Mouse (Mus musculus): ENCODE measurements around the gene Pappa. TPM values are rescaled to one million over a fixed set of nuclear protein-coding genes. Genes with fewer than 3 reads are reported as not detected.
A peak's percentile ranks its signal among the peaks of the same experiment; 100 is the strongest.

Gene Pappa
- polyA plus RNA-seq, 1 experiment from 2014 or later, result 1.7 TPM

GRCm38 (mm10) chr4:65238540-65238998 lies 114.6 kb downstream of the Pappa start:
- H3K27ac ChIP-seq, result no peak overlapping the region
- no peaks in the 10 kb centered on the region for H3K36me3 ChIP-seq
- H3K4me1 ChIP-seq, result peaks cover 11% of the 10 kb centered on the region; the same call in 1 of the 2 replicates
- H3K9ac ChIP-seq, result no peak overlapping the region
- no peak overlapping the region for H3K4me3 ChIP-seq
- 3% methylated on average over 8 of the region's 8 CpGs for WGBS
- no peaks in the 10 kb centered on the region for H3K9me3 ChIP-seq
- no peak overlapping the region for H3K4me2 ChIP-seq (replicated peaks)
- no peaks in the 10 kb centered on the region for H3K27me3 ChIP-seq
- ATAC-seq (ENCODE audit: insufficient number of reproducible peaks, insufficient read depth, low FRiP score, low TSS enrichment), result no peak

DNA sequence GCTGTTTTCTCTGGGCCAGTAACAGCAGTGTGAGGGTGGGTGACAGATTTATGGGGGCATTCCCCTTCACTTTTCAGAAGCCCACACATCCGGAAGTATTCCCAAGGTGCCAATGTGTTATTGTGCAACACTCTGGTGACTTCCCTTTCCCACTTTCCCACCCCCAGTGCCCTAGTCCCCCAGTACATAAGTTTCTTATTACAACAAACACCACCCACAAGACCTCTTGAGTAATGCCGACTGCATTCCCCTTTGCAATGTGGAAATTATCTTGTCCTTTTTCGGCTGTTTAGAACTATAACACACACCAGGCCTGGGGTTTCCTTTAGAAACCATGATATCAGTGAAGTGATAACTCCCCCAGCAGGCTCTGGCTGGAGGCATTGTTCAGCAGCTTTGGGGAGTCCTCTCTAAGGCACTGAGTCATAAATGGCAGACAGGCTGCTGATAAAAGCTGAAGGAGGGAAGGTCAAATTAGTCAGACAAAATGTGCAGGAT lies 118.5 kb downstream of the Pappa start:
- ATAC-seq (ENCODE audit: insufficient number of reproducible peaks, insufficient read depth, low FRiP score, low TSS enrichment), result no peak
- 15% methylated on average over 3 of the region's 3 CpGs for WGBS
- no peak overlapping the region for H3K27ac ChIP-seq

GRCm38 (mm10) chr4:65243245-65243644 lies 119.3 kb downstream of the Pappa start:
- Histone ChIP-seq H3K9me3 (no peaks in the 10 kb centered on the region), H3K9ac (no peak overlapping the region), H3K4me1 (peaks cover 11% of the 10 kb centered on the region; the same call in 1 of the 2 replicates), H3K4me3 (no peak overlapping the region), H3K4me2 (replicated peaks) (no peak overlapping the region), H3K27ac (no peak overlapping the region), H3K36me3 (no peaks in the 10 kb centered on the region), H3K27me3 (no peaks in the 10 kb centered on the region)
- 21% methylated on average over 2 of the region's 2 CpGs for WGBS
- ATAC-seq (ENCODE audit: insufficient number of reproducible peaks, insufficient read depth, low FRiP score, low TSS enrichment), result no peak

More for the DNA sequence above, 118.5 kb downstream of the Pappa start:
- H3K27me3 ChIP-seq, result no peaks in the 10 kb centered on the region
- no peak overlapping the region for H3K4me3 ChIP-seq
- H3K36me3 ChIP-seq, result no peaks in the 10 kb centered on the region
- no peak overlapping the region for H3K4me2 ChIP-seq (replicated peaks)
- H3K9me3 ChIP-seq, result no peaks in the 10 kb centered on the region
- peaks cover 11% of the 10 kb centered on the region; the same call in 1 of the 2 replicates for H3K4me1 ChIP-seq
- H3K9ac ChIP-seq, result no peak overlapping the region

- H3K4me2 ChIP-seq (replicated peaks), result no peak overlapping the region
- H3K27me3 ChIP-seq, result no peaks in the 10 kb centered on the region
- no peaks in the 10 kb centered on the region for H3K9me3 ChIP-seq
- H3K9ac ChIP-seq, result no peak overlapping the region
- no peak for ATAC-seq (ENCODE audit: insufficient number of reproducible peaks, insufficient read depth, low FRiP score, low TSS enrichment)
- no peaks in the 10 kb centered on the region for H3K36me3 ChIP-seq
- H3K4me1 ChIP-seq, result peaks cover 11% of the 10 kb centered on the region; the same call in 1 of the 2 replicates
- no peak overlapping the region for H3K4me3 ChIP-seq
- no peak overlapping the region for H3K27ac ChIP-seq
- WGBS, result 24% methylated on average over 4 of the region's 4 CpGs
Measured at GRCm38 (mm10) chr4:65245015-65245414, 121.0 kb downstream of the Pappa start.

DNA sequence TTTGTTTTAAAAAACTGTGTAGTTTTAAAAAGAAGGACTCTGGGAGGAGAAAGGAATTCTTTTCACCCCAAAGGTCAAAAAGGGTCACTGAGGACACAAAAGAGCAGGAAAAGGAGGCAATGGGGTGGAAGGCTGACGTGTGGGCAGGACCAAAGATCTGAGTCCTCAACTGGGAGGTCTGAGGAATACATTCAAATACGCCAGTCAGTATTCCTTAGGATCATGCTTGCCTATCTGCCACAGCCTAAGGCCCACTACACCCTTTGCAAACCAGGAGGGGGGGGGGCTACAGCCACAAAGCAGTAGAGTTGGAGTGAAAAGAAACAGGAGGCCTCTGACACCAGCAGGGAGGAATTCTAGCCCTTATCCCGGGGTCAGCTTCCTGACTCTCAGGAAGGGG lies 121.5 kb downstream of the Pappa start:
- no peaks in the 10 kb centered on the region for H3K9me3 ChIP-seq
- 0 out of 2 replicates have a peak, but pooled peaks have one; percentile 22 for ATAC-seq (ENCODE audit: insufficient number of reproducible peaks, insufficient read depth, low FRiP score, low TSS enrichment)
- H3K4me2 ChIP-seq (replicated peaks), result no peak overlapping the region
- H3K4me1 ChIP-seq, result peaks cover 11% of the 10 kb centered on the region; the same call in 1 of the 2 replicates
- no peak overlapping the region for H3K4me3 ChIP-seq
- H3K27ac ChIP-seq, result no peak overlapping the region
- no peaks in the 10 kb centered on the region for H3K36me3 ChIP-seq
- 36% methylated on average over 3 of the region's 3 CpGs for WGBS
- H3K27me3 ChIP-seq, result no peaks in the 10 kb centered on the region
- H3K9ac ChIP-seq, result no peak overlapping the region

DNA sequence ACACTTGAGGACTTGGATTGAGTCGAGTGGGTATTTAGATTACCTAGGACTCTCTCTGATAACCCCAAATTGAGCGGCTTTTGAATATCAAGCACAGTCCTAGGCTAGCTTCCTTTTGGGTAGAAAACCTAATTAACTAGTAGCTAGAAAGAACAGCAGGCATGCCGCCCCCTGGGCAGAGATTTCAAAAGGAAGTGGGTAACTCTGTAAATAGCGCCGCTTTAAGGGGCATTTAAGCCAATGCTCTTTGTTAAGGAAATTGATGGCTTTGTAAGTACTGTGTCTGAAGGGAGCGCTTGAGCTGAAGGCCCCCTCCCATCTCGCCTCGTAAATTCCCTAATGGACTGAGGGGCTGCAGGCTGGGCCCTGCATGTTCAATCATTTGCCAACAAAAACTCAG lies 128.2 kb downstream of the Pappa start:
- no peak overlapping the region for H3K4me2 ChIP-seq (replicated peaks)
- no peaks in the 10 kb centered on the region for H3K4me1 ChIP-seq
- H3K27ac ChIP-seq, result no peak overlapping the region
- 9% methylated on average over 8 of the region's 8 CpGs for WGBS
- no peak overlapping the region for H3K4me3 ChIP-seq
- H3K9ac ChIP-seq, result no peak overlapping the region
- no peaks in the 10 kb centered on the region for H3K36me3 ChIP-seq
- H3K27me3 ChIP-seq, result no peaks in the 10 kb centered on the region
- ATAC-seq (ENCODE audit: insufficient number of reproducible peaks, insufficient read depth, low FRiP score, low TSS enrichment), result no peak
- no peaks in the 10 kb centered on the region for H3K9me3 ChIP-seq

GRCm38 (mm10) chr4:65254073-65254472 lies 130.1 kb downstream of the Pappa start:
- 91% methylated on average over 1 of the region's 1 CpGs for WGBS
- Histone ChIP-seq H3K4me2 (replicated peaks) (no peak overlapping the region), H3K27me3 (no peaks in the 10 kb centered on the region)

GRCm38 (mm10) chr4:65267066-65267465 lies 143.1 kb downstream of the Pappa start:
- H3K4me1 ChIP-seq, result no peaks in the 10 kb centered on the region
- no peak overlapping the region for H3K4me3 ChIP-seq
- H3K27ac ChIP-seq, result no peak overlapping the region
- 68% methylated on average over 2 of the region's 2 CpGs for WGBS
- no peak overlapping the region for H3K4me2 ChIP-seq (replicated peaks)
- no peak overlapping the region for H3K9ac ChIP-seq
- no peaks in the 10 kb centered on the region for H3K27me3 ChIP-seq
- ATAC-seq (ENCODE audit: insufficient number of reproducible peaks, insufficient read depth, low FRiP score, low TSS enrichment), result no peak
- H3K9me3 ChIP-seq, result no peaks in the 10 kb centered on the region
- no peaks in the 10 kb centered on the region for H3K36me3 ChIP-seq

More at GRCm38 (mm10) chr4:65254073-65254472, 130.1 kb downstream of the Pappa start:
- ATAC-seq (ENCODE audit: insufficient number of reproducible peaks, insufficient read depth, low FRiP score, low TSS enrichment), result no peak
- Histone ChIP-seq H3K9me3 (no peaks in the 10 kb centered on the region), H3K27ac (no peak overlapping the region), H3K9ac (no peak overlapping the region), H3K4me3 (no peak overlapping the region), H3K36me3 (no peaks in the 10 kb centered on the region), H3K4me1 (no peaks in the 10 kb centered on the region)

DNA sequence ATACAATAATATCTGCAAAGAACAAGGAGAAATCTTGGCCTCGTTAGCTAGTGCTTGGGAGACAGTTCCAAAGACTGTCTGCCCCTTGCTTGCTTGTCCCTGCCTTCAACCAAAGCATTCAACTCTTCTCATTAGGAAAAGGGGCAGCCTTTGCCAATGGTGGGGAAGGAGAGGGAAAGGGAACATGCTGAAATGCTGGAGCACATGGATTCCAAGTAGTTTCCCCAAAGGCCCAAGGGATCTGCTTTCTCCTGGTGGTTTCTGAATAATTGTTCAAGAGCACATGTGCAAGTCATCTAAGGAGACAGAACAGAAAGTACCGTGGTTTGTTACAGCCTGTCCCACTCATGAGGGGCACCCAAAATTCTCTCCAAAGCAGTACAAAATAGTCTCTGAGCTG lies 146.0 kb downstream of the Pappa start:
- H3K27ac ChIP-seq, result no peak overlapping the region
- H3K9me3 ChIP-seq, result no peaks in the 10 kb centered on the region
- no peaks in the 10 kb centered on the region for H3K4me1 ChIP-seq
- no peak for ATAC-seq (ENCODE audit: insufficient number of reproducible peaks, insufficient read depth, low FRiP score, low TSS enrichment)
- no peak overlapping the region for H3K4me3 ChIP-seq
- H3K27me3 ChIP-seq, result no peaks in the 10 kb centered on the region
- H3K4me2 ChIP-seq (replicated peaks), result no peak overlapping the region
- H3K9ac ChIP-seq, result no peak overlapping the region
- 76% methylated on average over 2 of the region's 2 CpGs for WGBS
- no peaks in the 10 kb centered on the region for H3K36me3 ChIP-seq

DNA sequence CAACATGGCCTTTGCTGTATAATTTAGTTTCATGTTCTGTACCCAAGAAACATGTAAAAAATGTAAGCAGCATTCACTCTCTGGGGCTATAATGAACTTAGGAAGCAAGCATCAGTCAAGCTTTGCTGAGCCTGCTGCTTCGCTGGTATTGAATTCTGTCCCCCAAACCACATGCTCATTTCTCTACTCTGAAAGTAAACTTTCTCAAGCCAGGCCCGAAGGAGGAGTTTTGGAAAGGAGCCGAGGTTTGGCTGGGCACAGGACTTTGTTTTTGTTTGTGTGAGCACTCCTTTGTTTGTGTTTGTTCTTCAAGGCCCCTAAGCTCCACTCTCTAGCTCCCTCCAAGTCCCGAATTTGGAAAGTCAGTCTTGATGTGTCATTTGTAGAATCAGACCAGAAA lies 148.3 kb downstream of the Pappa start:
- WGBS, result 42% methylated on average over 4 of the region's 4 CpGs
- Histone ChIP-seq H3K36me3 (no peaks in the 10 kb centered on the region), H3K4me2 (replicated peaks) (no peak overlapping the region), H3K4me3 (no peak overlapping the region), H3K4me1 (no peaks in the 10 kb centered on the region), H3K27ac (no peak overlapping the region), H3K9me3 (no peaks in the 10 kb centered on the region), H3K27me3 (no peaks in the 10 kb centered on the region), H3K9ac (no peak overlapping the region)
- ATAC-seq (ENCODE audit: insufficient number of reproducible peaks, insufficient read depth, low FRiP score, low TSS enrichment), result no peak

- H3K4me3 ChIP-seq, result no peak overlapping the region
- no peak overlapping the region for H3K27ac ChIP-seq
- H3K9me3 ChIP-seq, result no peaks in the 10 kb centered on the region
- H3K9ac ChIP-seq, result no peak overlapping the region
- no peak for ATAC-seq (ENCODE audit: insufficient number of reproducible peaks, insufficient read depth, low FRiP score, low TSS enrichment)
- H3K4me1 ChIP-seq, result peaks cover 4% of the 10 kb centered on the region
- H3K36me3 ChIP-seq, result no peaks in the 10 kb centered on the region
- H3K27me3 ChIP-seq, result no peaks in the 10 kb centered on the region
- WGBS, result 73% methylated on average over 1 of the region's 1 CpGs
- no peak overlapping the region for H3K4me2 ChIP-seq (replicated peaks)
Measured at GRCm38 (mm10) chr4:65273299-65273851, 149.4 kb downstream of the Pappa start.

DNA sequence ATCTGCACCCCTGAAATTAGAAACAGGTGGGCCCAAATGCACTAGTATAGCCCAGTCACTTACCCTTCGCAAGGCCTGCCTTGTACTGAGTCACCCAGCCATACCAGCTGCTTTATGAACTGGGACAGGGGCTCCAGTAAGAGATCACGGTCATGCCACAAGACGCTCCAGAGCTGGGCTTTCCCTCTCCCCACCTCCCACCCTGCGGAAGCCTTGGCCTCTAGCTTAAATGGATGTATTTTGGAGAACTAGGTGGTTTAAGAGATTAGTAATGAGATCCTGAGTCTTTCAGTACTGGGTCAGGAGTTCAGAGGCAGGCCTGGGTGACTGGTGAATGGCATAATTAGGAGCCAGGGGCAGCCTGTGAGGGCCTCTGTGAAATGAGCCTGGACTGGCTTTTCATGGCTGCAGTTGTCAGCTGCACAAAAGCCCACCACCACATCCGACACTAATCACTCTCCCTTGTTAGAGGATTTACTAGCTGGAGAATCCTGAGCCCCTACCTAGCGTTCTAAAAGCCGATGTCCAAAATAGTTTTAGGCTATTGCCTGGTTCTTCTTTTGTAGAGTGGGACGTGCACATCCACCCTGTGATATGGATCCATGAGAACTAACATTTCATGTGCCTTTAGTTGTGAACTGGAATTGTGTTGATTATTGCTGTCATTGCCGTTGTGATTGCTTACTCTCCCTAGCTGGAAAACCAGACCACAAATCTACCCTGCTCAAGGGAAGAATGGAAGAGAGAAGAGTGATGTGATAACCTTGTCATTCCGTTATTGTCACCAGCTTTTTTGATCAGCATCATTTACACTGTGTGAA lies 154.7 kb downstream of the Pappa start:
- no peaks in the 10 kb centered on the region for H3K27me3 ChIP-seq
- 22% methylated on average over 10 of the region's 10 CpGs for WGBS
- 0 out of 2 replicates have a peak overlapping the region, but pooled peaks have one; percentile 23 for H3K27ac ChIP-seq
- H3K4me1 ChIP-seq, result peaks cover 15% of the 10 kb centered on the region
- no peak overlapping the region for H3K9ac ChIP-seq
- no peak overlapping the region for H3K4me3 ChIP-seq
- H3K9me3 ChIP-seq, result no peaks in the 10 kb centered on the region
- H3K4me2 ChIP-seq (replicated peaks), result no peak overlapping the region
- H3K36me3 ChIP-seq, result no peaks in the 10 kb centered on the region
- peak; percentile 72 for ATAC-seq (ENCODE audit: insufficient number of reproducible peaks, insufficient read depth, low FRiP score, low TSS enrichment)

Measured in embryonic facial prominence, embryonic 12.5 days (tissue).